Mouse (Mus musculus) E14TG2a.4 (cell line): Measurements from ENCODE around the gene Ccdc103.

Source experiments
- H3K27me3 ChIP-seq: 2 replicates; pipeline ENCODE4 v1.6.1; 2014; ENCODE audit warnings: low read length, control low read depth; ENCODE audit not compliant: insufficient read depth
- H3K36me3 ChIP-seq: 2 replicates; pipeline ENCODE4 v1.6.1; 2014; ENCODE audit warnings: low read length, control low read depth; ENCODE audit not compliant: insufficient read depth
- H3K4me1 ChIP-seq: replicated peaks from 2 replicates; pipeline ENCODE4 v1.6.1; 2014; ENCODE audit warnings: low read depth, low read length, control low read depth
- H3K4me3 ChIP-seq: replicated peaks from 2 replicates; pipeline ENCODE4 v1.5.1; 2014; ENCODE audit warnings: mild to moderate bottlenecking, low read length
- H3K9me3 ChIP-seq: 2 replicates; pipeline ENCODE4 v1.6.1; 2014; ENCODE audit warnings: low read length, control low read depth
- CTCF ChIP-seq: conservative IDR thresholded peaks from 2 replicates; pipeline ENCODE4 v1.5.1; 2014; ENCODE audit warnings: low read length
- NANOG ChIP-seq: IDR thresholded peaks from 2 replicates; pipeline ENCODE4 v1.6.1; 2014; ENCODE audit warnings: borderline replicate concordance, low read length, mixed read lengths
- POU5F1 ChIP-seq: IDR thresholded peaks from 2 replicates; pipeline ENCODE4 v1.6.1; 2014; ENCODE audit warnings: low read length, borderline replicate concordance

Ccdc103 gene

GRCm38 (mm10) chr11:102880585-102881313 is at the start of gene Ccdc103, which contains the start of gene Eftud2:
Gene Ccdc103, plus strand, starts transcription at chr11:102881204.
Gene Eftud2, minus strand, starts transcription at chr11:102880985.
- H3K4me1 ChIP-seq, result peaks cover 23% of the 10 kb centered on the region
- H3K4me3 ChIP-seq, result peak within 1 kb of the TSS; percentile 95
- TF ChIP-seq CTCF, result no peak
- no peak for TF ChIP-seq POU5F1
- TF ChIP-seq NANOG, result no peak
- H3K9me3 ChIP-seq, result peaks cover 6% of the 10 kb centered on the region
- peaks cover 26% of the 10 kb centered on the region for H3K36me3 ChIP-seq
- H3K27me3 ChIP-seq, result peaks cover 13% of the 10 kb centered on the region

GRCm38 (mm10) chr11:102832700-102833297 is 48.2 kb upstream of the Ccdc103 start:
- no peak overlapping the region for H3K4me3 ChIP-seq
- peaks cover 26% of the 10 kb centered on the region for H3K36me3 ChIP-seq
- TF ChIP-seq NANOG (no peak), POU5F1 (no peak), CTCF (no peak)
- H3K9me3 ChIP-seq, result peaks cover 6% of the 10 kb centered on the region
- H3K27me3 ChIP-seq, result no peaks in the 10 kb centered on the region
- peaks cover 38% of the 10 kb centered on the region for H3K4me1 ChIP-seq

DNA sequence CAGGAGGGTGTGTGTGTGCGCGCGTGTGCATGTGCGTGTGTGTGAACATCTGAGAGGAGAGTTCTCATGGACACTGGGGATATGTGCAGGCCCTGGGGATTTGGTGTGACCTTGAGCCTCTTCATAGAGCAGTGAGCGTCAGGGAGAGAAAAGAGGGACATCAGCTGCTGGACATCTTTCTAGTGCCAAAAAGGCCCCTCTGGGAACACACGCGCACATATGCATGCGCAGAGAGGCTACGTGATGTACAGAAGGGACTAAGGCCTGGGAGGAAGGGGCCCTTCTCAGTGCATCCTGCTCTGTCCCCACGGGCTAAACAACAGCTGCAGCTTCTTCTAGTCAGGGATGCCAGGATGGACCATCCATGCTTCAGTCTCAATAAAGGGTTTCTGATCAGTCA is 46.8 kb upstream of the Ccdc103 start:
- no peaks in the 10 kb centered on the region for H3K27me3 ChIP-seq
- TF ChIP-seq CTCF (no peak), POU5F1 (no peak), NANOG (no peak)
- peaks cover 40% of the 10 kb centered on the region for H3K36me3 ChIP-seq
- no peak overlapping the region for H3K4me3 ChIP-seq
- peaks cover 45% of the 10 kb centered on the region for H3K4me1 ChIP-seq
- no peaks in the 10 kb centered on the region for H3K9me3 ChIP-seq

DNA sequence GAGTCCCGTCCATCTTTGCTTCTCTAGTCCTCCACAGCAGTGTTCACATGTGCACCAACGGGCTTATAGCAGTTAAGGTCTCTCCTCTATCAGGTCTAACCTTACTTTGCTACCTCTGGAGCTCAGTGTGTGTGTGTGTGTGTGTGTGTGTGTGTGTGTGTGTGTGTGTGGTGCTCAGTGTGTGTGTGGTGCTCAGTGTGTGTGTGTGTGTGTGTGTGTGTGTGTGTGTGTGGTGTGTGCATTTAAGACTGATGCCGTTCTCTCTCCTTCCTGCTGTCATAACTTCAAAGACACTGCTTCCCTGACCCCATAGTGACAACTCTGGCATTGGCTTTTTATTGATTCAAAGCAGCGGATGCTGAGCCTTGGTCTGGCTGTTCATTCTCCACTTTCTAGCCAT is 45.5 kb upstream of the Ccdc103 start, which contains the start of gene Higd1b:
Gene Higd1b (plus strand): TSS at position 301 of the 400 bp plus-strand sequence.
- Histone ChIP-seq H3K4me3 (no peak within 1 kb of the TSS), H3K9me3 (no peaks in the 10 kb centered on the region), H3K36me3 (peaks cover 53% of the 10 kb centered on the region), H3K4me1 (peaks cover 55% of the 10 kb centered on the region), H3K27me3 (no peaks in the 10 kb centered on the region)
- TF ChIP-seq NANOG (no peak), CTCF (no peak), POU5F1 (no peak)

DNA sequence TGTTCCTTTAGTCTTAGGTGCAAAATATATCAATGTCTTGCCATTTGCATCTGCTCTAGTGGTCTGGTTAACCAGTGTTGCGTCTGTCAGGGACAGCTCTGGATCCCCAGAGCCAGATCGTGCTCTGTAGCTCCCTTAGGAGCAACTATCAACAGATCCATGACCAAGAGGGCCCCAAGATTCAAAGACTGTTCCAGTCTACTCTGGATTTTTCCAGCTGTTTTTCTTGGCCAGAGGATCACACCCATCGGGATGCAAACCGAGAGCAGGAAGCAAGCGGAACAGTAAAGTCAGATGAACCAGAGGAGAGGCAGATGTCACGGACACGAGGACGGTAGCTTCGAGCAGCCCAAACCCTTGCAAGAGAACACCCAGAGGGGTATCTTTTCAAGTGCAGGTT is 44.9 kb upstream of the Ccdc103 start:
- peaks cover 51% of the 10 kb centered on the region for H3K4me1 ChIP-seq
- no peak overlapping the region for H3K4me3 ChIP-seq
- H3K27me3 ChIP-seq, result no peaks in the 10 kb centered on the region
- TF ChIP-seq POU5F1 (no peak), CTCF (no peak), NANOG (no peak)
- no peaks in the 10 kb centered on the region for H3K9me3 ChIP-seq
- H3K36me3 ChIP-seq, result peaks cover 58% of the 10 kb centered on the region

GRCm38 (mm10) chr11:102837385-102837784 is 43.6 kb upstream of the Ccdc103 start:
- peaks cover 42% of the 10 kb centered on the region for H3K4me1 ChIP-seq
- peaks cover 70% of the 10 kb centered on the region for H3K36me3 ChIP-seq
- no peaks in the 10 kb centered on the region for H3K9me3 ChIP-seq
- H3K27me3 ChIP-seq, result no peaks in the 10 kb centered on the region
- no peak overlapping the region for H3K4me3 ChIP-seq
- TF ChIP-seq CTCF (no peak), NANOG (no peak), POU5F1 (no peak)

DNA sequence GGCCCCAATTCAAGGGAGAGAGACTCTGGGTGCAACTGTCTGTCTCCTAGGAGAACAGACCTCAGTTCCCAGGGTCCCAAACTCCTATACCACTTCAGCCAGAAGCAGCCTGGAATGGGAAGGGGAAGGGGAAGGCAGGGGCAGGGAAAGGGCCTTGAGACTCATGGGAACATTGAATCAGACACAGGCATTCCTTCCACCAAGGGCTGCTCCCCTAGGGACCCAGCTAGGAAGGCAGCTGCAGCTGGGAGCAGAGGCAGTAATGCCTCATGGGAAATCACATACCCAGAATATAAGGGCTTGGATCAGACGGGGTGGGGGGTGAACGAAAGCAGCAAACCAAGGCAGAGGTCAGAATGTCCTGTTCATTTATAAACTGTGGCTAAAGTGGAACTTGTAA is 42.9 kb upstream of the Ccdc103 start:
- H3K36me3 ChIP-seq, result peaks cover 78% of the 10 kb centered on the region
- peaks cover 35% of the 10 kb centered on the region for H3K4me1 ChIP-seq
- H3K9me3 ChIP-seq, result no peaks in the 10 kb centered on the region

GRCm38 (mm10) chr11:102838616-102839150 is 42.3 kb upstream of the Ccdc103 start:
- TF ChIP-seq POU5F1 (no peak), NANOG (no peak), CTCF (no peak)

More for the DNA sequence above, 42.9 kb upstream of the Ccdc103 start:
- Histone ChIP-seq H3K4me3 (no peak overlapping the region), H3K27me3 (no peaks in the 10 kb centered on the region)
- TF ChIP-seq CTCF (no peak), POU5F1 (no peak), NANOG (no peak)

More at GRCm38 (mm10) chr11:102838616-102839150, 42.3 kb upstream of the Ccdc103 start:
- H3K4me1 ChIP-seq, result peaks cover 29% of the 10 kb centered on the region
- H3K36me3 ChIP-seq, result peaks cover 83% of the 10 kb centered on the region
- no peaks in the 10 kb centered on the region for H3K27me3 ChIP-seq
- no peak overlapping the region for H3K4me3 ChIP-seq
- no peaks in the 10 kb centered on the region for H3K9me3 ChIP-seq
